Mouse (Mus musculus) MEL (cell line): ENCODE measurements around the gene Evl.

Experiments
- MAX ChIP-seq: IDR thresholded peaks from 2 replicates; pipeline ENCODE4 v1.6.1; 2011; ENCODE audit warnings: low read length, improper control_type of control experiment
- POLR2A ChIP-seq, 2 experiments: IDR thresholded peaks; 2 replicates each; pipeline ENCODE4 v1.6.1; 2011 to 2012; ENCODE audit warnings: low read length in 2 of 2, mild to moderate bottlenecking in 2 of 2, control low read depth in 1 of 2, improper control_type of control experiment in 1 of 2, low read depth in 1 of 2, moderate library complexity in 1 of 2; ENCODE audit not compliant: control insufficient read depth in 1 of 2, insufficient read depth in 1 of 2, poor library complexity in 1 of 2
- ZKSCAN1 ChIP-seq: IDR thresholded peaks from 2 replicates; pipeline ENCODE4 v1.6.1; 2012; ENCODE audit warnings: low read depth, mild to moderate bottlenecking, inconsistent platforms, low read length, improper control_type of control experiment, moderate library complexity

GRCm38 (mm10) chr12:108622406-108622805 lies 67.9 kb downstream of the Evl start:
- TF ChIP-seq POLR2A (IDR thresholded peaks at IDR 0.05; ENCODE audit: control insufficient read depth in 1 of 2, insufficient read depth in 1 of 2, low read depth in 1 of 2, low read length in 2 of 2, poor library complexity in 1 of 2) (no peak), MAX (no peak), ZKSCAN1 (no peak)
